Mouse (Mus musculus) left cerebral cortex, postnatal 10 days (tissue): ENCODE results near the gene Pfn1. TPM values are rescaled to one million over a fixed set of nuclear protein-coding genes. Genes with fewer than 3 reads are reported as not detected.
A peak's percentile ranks its signal among the peaks of the same experiment; 100 is the strongest.

ENCODE experiments used
- DNase-seq, 2 experiments: peaks; one replicate each; pipeline ENCODE4 v3.0.0; 2021 to 2022; ENCODE audit warnings: low spot score in 2 of 2, mixed read lengths in 1 of 2; ENCODE audit errors: extremely low spot score in 1 of 2
- intact Hi-C: fragments of 180-260 bp; cut with DNase I; formaldehyde crosslinking; loops from one replicate; pipeline ENCODE4 v1.15.1; 2025
- total RNA-seq, 2 experiments: library from RNA; stranded (reverse); gene quantifications; 2 replicates each; pipeline ENCODE4 v1.2.3; 2021

Pfn1 gene
- total RNA-seq, 2 experiments from 2014 or later: 286 to 295 TPM

GRCm38 (mm10) chr11:70646259-70646555 lies 8.2 kb downstream of the Pfn1 start:
- DNase-seq: peak in 1 of 2 experiments; percentile 53
- intact Hi-C loops: no loop called here

- intact Hi-C loops: no loop called here
- DNase-seq: no peak
Measured at GRCm38 (mm10) chr11:70645461-70646258, 8.8 kb downstream of the Pfn1 start.

- DNase-seq: no peak
- intact Hi-C loops: no loop called here
Measured at GRCm38 (mm10) chr11:70644564-70645103, 9.8 kb downstream of the Pfn1 start.

- intact Hi-C loops: no loop called here
- DNase-seq: no peak
Measured at GRCm38 (mm10) chr11:70643051-70643450, 11.4 kb downstream of the Pfn1 start.

- no peak for DNase-seq
- intact Hi-C loops: no loop called here
Measured at GRCm38 (mm10) chr11:70641241-70641640, 13.2 kb downstream of the Pfn1 start.

GRCm38 (mm10) chr11:70639976-70640375 lies 14.5 kb downstream of the Pfn1 start:
- DNase-seq: no peak
- intact Hi-C loops: no loop called here

- intact Hi-C loops: no loop called here
- DNase-seq: no peak
Measured at GRCm38 (mm10) chr11:70638714-70639278, 15.6 kb downstream of the Pfn1 start, which contains the start of gene Gp1ba. Gene Gp1ba, plus strand, starts transcription at chr11:70639122.

GRCm38 (mm10) chr11:70638293-70638692 lies 16.2 kb downstream of the Pfn1 start:
- DNase-seq: no peak
- intact Hi-C loops: no loop called here

GRCm38 (mm10) chr11:70637764-70638163 lies 16.7 kb downstream of the Pfn1 start:
- intact Hi-C loops: no loop called here
- DNase-seq: no peak

GRCm38 (mm10) chr11:70635601-70636000 lies 18.8 kb downstream of the Pfn1 start:
- no peak for DNase-seq
- intact Hi-C loops: no loop called here

GRCm38 (mm10) chr11:70630129-70630528 lies 24.3 kb downstream of the Pfn1 start:
- no peak for DNase-seq
- intact Hi-C loops: loop anchor here (5.0 kb wide), 1 partner anchor 127 kb away; no protein-coding TSS in a partner anchor

GRCm38 (mm10) chr11:70629557-70629956 lies 24.9 kb downstream of the Pfn1 start:
- intact Hi-C loops: no loop called here
- no peak for DNase-seq

- intact Hi-C loops: no loop called here
Measured at GRCm38 (mm10) chr11:70628431-70628830, 26.0 kb downstream of the Pfn1 start.

GRCm38 (mm10) chr11:70626877-70627276 lies 27.6 kb downstream of the Pfn1 start:
- intact Hi-C loops: no loop called here
- no peak for DNase-seq

More at GRCm38 (mm10) chr11:70628431-70628830, 26.0 kb downstream of the Pfn1 start:
- no peak for DNase-seq

- DNase-seq: no peak
- intact Hi-C loops: no loop called here
Measured at GRCm38 (mm10) chr11:70625473-70625872, 29.0 kb downstream of the Pfn1 start.

GRCm38 (mm10) chr11:70623053-70623742 lies 31.2 kb downstream of the Pfn1 start:
- no peak for DNase-seq
- intact Hi-C loops: loop anchor here (5.0 kb wide), 1 partner anchor 106 kb away; the partner anchor contains the start of gene Gltpd2

- no peak for DNase-seq
- intact Hi-C loops: loop anchor here (5.0 kb wide), 1 partner anchor 105 kb away; the partner anchor contains the start of gene Gltpd2
Measured at GRCm38 (mm10) chr11:70621972-70622814, 32.3 kb downstream of the Pfn1 start.

- intact Hi-C loops: loop anchor here (10.0 kb wide), 1 partner anchor 174 kb away; no protein-coding TSS in a partner anchor
- DNase-seq: no peak
Measured at GRCm38 (mm10) chr11:70619101-70619500, 35.3 kb downstream of the Pfn1 start, which contains the start of gene Chrne. Gene Chrne, minus strand, starts transcription at chr11:70619216.
